Mouse (Mus musculus): ENCODE data around the gene Enc1. TPM values are rescaled to one million over a fixed set of nuclear protein-coding genes. Genes with fewer than 3 reads are reported as not detected.

Enc1 gene
- total RNA-seq, 1 experiment, result 73.6 TPM

- no peaks in the 10 kb centered on the region for H3K36me3 ChIP-seq (ENCODE audit: control insufficient read depth, insufficient read depth, low read length, poor library complexity, severe bottlenecking)
- no peak overlapping the region for H3K27ac ChIP-seq (ENCODE audit: insufficient read depth, low read depth, low read length, poor library complexity, severe bottlenecking)
- H3K4me1 ChIP-seq (ENCODE audit: control insufficient read depth in 2 of 2, insufficient read depth in 2 of 2, low read length in 2 of 2, poor library complexity in 1 of 2), result peaks cover 3 to 13% of the 10 kb centered on the region in 2 experiments; a peak in 1 of 4 replicates
- in situ Hi-C loops (cut with MboI; ENCODE audit: low sequenced_read_pairs in 2 of 2, unreplicated experiment in 2 of 2), result loop anchor here (10.0 to 25.0 kb wide), 5 partner anchors 251 to 699 kb away; no protein-coding TSS in a partner anchor
- no peak overlapping the region for H3K4me3 ChIP-seq (ENCODE audit: insufficient read depth in 1 of 2, low read depth in 1 of 2, low read length in 2 of 2, poor library complexity in 1 of 2, severe bottlenecking in 1 of 2)
- no peak overlapping the region for H3K9ac ChIP-seq (ENCODE audit: insufficient read depth, low read depth, low read length, poor library complexity, severe bottlenecking)
- no peaks in the 10 kb centered on the region for H3K9me3 ChIP-seq (ENCODE audit: control insufficient read depth, insufficient read depth, low read depth, low read length)
- TF ChIP-seq ZC3H11A (IDR thresholded peaks at IDR 0.05; ENCODE audit: borderline replicate concordance, low read depth, low read length) (no peak), ZNF384 (IDR thresholded peaks at IDR 0.05; ENCODE audit: low read depth, low read length) (no peak), MAFK (IDR thresholded peaks at IDR 0.05; ENCODE audit: insufficient read depth, low read depth, low read length) (no peak), HCFC1 (IDR thresholded peaks at IDR 0.05; ENCODE audit: borderline replicate concordance, insufficient read depth, low read length) (no peak), CHD2 (IDR thresholded peaks at IDR 0.05; ENCODE audit: low read depth, low read length) (no peak)
- no peak for DNase-seq (ENCODE audit: low read depth, low spot score)
These were observed 5.0 kb upstream of the Enc1 start for GRCm38 (mm10) chr13:97235911-97236310.

GRCm38 (mm10) chr13:97237700-97238099 is 3.2 kb upstream of the Enc1 start:
- no peaks in the 10 kb centered on the region for H3K36me3 ChIP-seq (ENCODE audit: control insufficient read depth, insufficient read depth, low read length, poor library complexity, severe bottlenecking)
- no peak overlapping the region for H3K9ac ChIP-seq (ENCODE audit: insufficient read depth, low read depth, low read length, poor library complexity, severe bottlenecking)
- in situ Hi-C loops (cut with MboI; ENCODE audit: low sequenced_read_pairs in 2 of 2, unreplicated experiment in 2 of 2), result loop anchor here (10.0 to 25.0 kb wide), 5 partner anchors 250 to 697 kb away; no protein-coding TSS in a partner anchor
- H3K9me3 ChIP-seq (ENCODE audit: control insufficient read depth, insufficient read depth, low read depth, low read length), result no peaks in the 10 kb centered on the region
- H3K4me3 ChIP-seq (ENCODE audit: insufficient read depth in 1 of 2, low read depth in 1 of 2, low read length in 2 of 2, poor library complexity in 1 of 2, severe bottlenecking in 1 of 2), result no peak overlapping the region
- no peak for TF ChIP-seq ZNF384 (IDR thresholded peaks at IDR 0.05; ENCODE audit: low read depth, low read length)
- TF ChIP-seq ZC3H11A (IDR thresholded peaks at IDR 0.05; ENCODE audit: borderline replicate concordance, low read depth, low read length), result no peak
- TF ChIP-seq HCFC1 (IDR thresholded peaks at IDR 0.05; ENCODE audit: borderline replicate concordance, insufficient read depth, low read length), result no peak
- TF ChIP-seq MAFK (IDR thresholded peaks at IDR 0.05; ENCODE audit: insufficient read depth, low read depth, low read length), result no peak
- TF ChIP-seq CHD2 (IDR thresholded peaks at IDR 0.05; ENCODE audit: low read depth, low read length), result no peak
- no peak overlapping the region; the same call in 1 of the 2 replicates for H3K27ac ChIP-seq (ENCODE audit: insufficient read depth, low read depth, low read length, poor library complexity, severe bottlenecking)
- peaks cover 3 to 13% of the 10 kb centered on the region in 2 experiments; a peak in 1 of 4 replicates for H3K4me1 ChIP-seq (ENCODE audit: control insufficient read depth in 2 of 2, insufficient read depth in 2 of 2, low read length in 2 of 2, poor library complexity in 1 of 2)
- DNase-seq (ENCODE audit: low read depth, low spot score), result no peak

GRCm38 (mm10) chr13:97238181-97238981 is 2.5 kb upstream of the Enc1 start:
- Histone ChIP-seq H3K4me3 (ENCODE audit: insufficient read depth in 1 of 2, low read depth in 1 of 2, low read length in 2 of 2, poor library complexity in 1 of 2, severe bottlenecking in 1 of 2) (no peak overlapping the region), H3K4me1 (ENCODE audit: control insufficient read depth in 2 of 2, insufficient read depth in 2 of 2, low read length in 2 of 2, poor library complexity in 1 of 2) (peaks cover 3 to 15% of the 10 kb centered on the region in 2 experiments; a peak in 1 of 4 replicates), H3K27ac (ENCODE audit: insufficient read depth, low read depth, low read length, poor library complexity, severe bottlenecking) (no peak overlapping the region; the same call in 1 of the 2 replicates), H3K36me3 (ENCODE audit: control insufficient read depth, insufficient read depth, low read length, poor library complexity, severe bottlenecking) (no peaks in the 10 kb centered on the region), H3K9me3 (ENCODE audit: control insufficient read depth, insufficient read depth, low read depth, low read length) (no peaks in the 10 kb centered on the region), H3K9ac (ENCODE audit: insufficient read depth, low read depth, low read length, poor library complexity, severe bottlenecking) (no peak overlapping the region)
- in situ Hi-C loops (cut with MboI; ENCODE audit: low sequenced_read_pairs in 2 of 2, unreplicated experiment in 2 of 2), result loop anchor here (10.0 to 25.0 kb wide), 5 partner anchors 249 to 696 kb away; no protein-coding TSS in a partner anchor
- TF ChIP-seq ZC3H11A (IDR thresholded peaks at IDR 0.05; ENCODE audit: borderline replicate concordance, low read depth, low read length) (no peak), HCFC1 (IDR thresholded peaks at IDR 0.05; ENCODE audit: borderline replicate concordance, insufficient read depth, low read length) (no peak), MAFK (IDR thresholded peaks at IDR 0.05; ENCODE audit: insufficient read depth, low read depth, low read length) (no peak), CHD2 (IDR thresholded peaks at IDR 0.05; ENCODE audit: low read depth, low read length) (no peak), ZNF384 (IDR thresholded peaks at IDR 0.05; ENCODE audit: low read depth, low read length) (no peak)
- no peak for DNase-seq (ENCODE audit: low read depth, low spot score)

GRCm38 (mm10) chr13:97239343-97240180 is 1.3 kb upstream of the Enc1 start:
- TF ChIP-seq ZNF384 (IDR thresholded peaks at IDR 0.05; ENCODE audit: low read depth, low read length) (no peak), ZC3H11A (IDR thresholded peaks at IDR 0.05; ENCODE audit: borderline replicate concordance, low read depth, low read length) (no peak; the same call in 1 of the 2 replicates), CHD2 (IDR thresholded peaks at IDR 0.05; ENCODE audit: low read depth, low read length) (no peak), MAFK (IDR thresholded peaks at IDR 0.05; ENCODE audit: insufficient read depth, low read depth, low read length) (no peak), HCFC1 (IDR thresholded peaks at IDR 0.05; ENCODE audit: borderline replicate concordance, insufficient read depth, low read length) (no peak)
- peak overlapping the region; percentile 84 for H3K9ac ChIP-seq (ENCODE audit: insufficient read depth, low read depth, low read length, poor library complexity, severe bottlenecking)
- DNase-seq (ENCODE audit: low read depth, low spot score), result no peak
- H3K27ac ChIP-seq (ENCODE audit: insufficient read depth, low read depth, low read length, poor library complexity, severe bottlenecking), result peak overlapping the region; percentile 85
- in situ Hi-C loops (cut with MboI; ENCODE audit: low sequenced_read_pairs in 2 of 2, unreplicated experiment in 2 of 2), result loop anchor here (10.0 to 25.0 kb wide), 5 partner anchors 248 to 695 kb away; no protein-coding TSS in a partner anchor
- H3K9me3 ChIP-seq (ENCODE audit: control insufficient read depth, insufficient read depth, low read depth, low read length), result no peaks in the 10 kb centered on the region
- H3K36me3 ChIP-seq (ENCODE audit: control insufficient read depth, insufficient read depth, low read length, poor library complexity, severe bottlenecking), result 0 out of 2 replicates have a peak, but pooled peaks cover 2% of the 10 kb centered on the region
- H3K4me3 ChIP-seq (ENCODE audit: insufficient read depth in 1 of 2, low read depth in 1 of 2, low read length in 2 of 2, poor library complexity in 1 of 2, severe bottlenecking in 1 of 2), result peak overlapping the region; percentile 88 to 96
- peaks cover 6 to 15% of the 10 kb centered on the region in 2 experiments; a peak in 2 of 4 replicates for H3K4me1 ChIP-seq (ENCODE audit: control insufficient read depth in 2 of 2, insufficient read depth in 2 of 2, low read length in 2 of 2, poor library complexity in 1 of 2)

Data from ES-E14 (cell line).